17 mouse cellular contexts compared by ENCODE assay signal in the genomic region with DNA sequence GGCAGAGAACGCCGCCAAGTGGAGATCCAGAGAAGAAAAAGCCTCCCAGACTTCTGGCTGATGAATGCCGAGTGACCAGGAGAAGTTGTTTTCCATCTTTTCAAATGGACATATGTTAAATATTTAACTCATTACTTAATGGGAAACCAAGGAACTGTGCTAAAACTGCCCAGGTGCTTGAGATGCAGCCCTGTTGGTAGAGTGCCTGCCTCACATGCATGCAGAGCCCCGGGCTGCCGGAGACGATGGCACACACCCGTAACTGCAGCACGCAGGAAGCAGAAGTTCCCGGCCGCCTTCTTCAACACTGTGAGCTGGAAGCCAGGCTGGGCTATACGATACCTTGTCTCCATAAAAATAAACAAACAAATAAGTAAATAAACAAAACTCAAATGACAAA. TPM values are rescaled to one million over a fixed set of nuclear protein-coding genes. Genes with fewer than 3 reads are reported as not detected.
DNase-seq lines count a peak whose midpoint lies in the region; ATAC-seq and TF ChIP-seq lines count a peak whose summit lies in the region.
"Had no signal": no experiment of that assay in that cellular context is flagged by ENCODE, and none has a peak within 500 bp of the region (broad histone marks: within the 10 kb centered on the region; RNA-seq: fewer than 3 reads in every experiment).

No protein-coding gene starts in this region.

- no peak for TF ChIP-seq CTCF in intestine, postnatal 0 days (IDR thresholded peaks at IDR 0.05; ENCODE audit: low read depth)
- no peak for TF ChIP-seq CTCF in liver, postnatal 0 days (IDR thresholded peaks at IDR 0.05; ENCODE audit: low read depth)

- TF ChIP-seq EP300 in liver, postnatal 0 days (IDR thresholded peaks at IDR 0.05; ENCODE audit: low read depth): no peak

- H3K36me3 ChIP-seq in kidney, embryonic 16.5 days (ENCODE audit: insufficient read depth, low read length): no peaks in the 10 kb centered on the region
- H3K36me3 ChIP-seq in intestine, postnatal 0 days (ENCODE audit: control insufficient read depth, insufficient read depth): peaks cover 7% of the 10 kb centered on the region; the same call in 1 of the 2 replicates
- peaks cover 6% of the 10 kb centered on the region for H3K36me3 ChIP-seq in liver, postnatal 0 days (replicated peaks; ENCODE audit: insufficient read depth, low read length)
- no peaks in the 10 kb centered on the region for H3K36me3 ChIP-seq in embryonic facial prominence, embryonic 10.5 days (replicated peaks)
- H3K36me3 ChIP-seq: midbrain, embryonic 12.5 days had no signal

- no peak overlapping the region for H3K9ac ChIP-seq in kidney, embryonic 16.5 days (replicated peaks; ENCODE audit: low read length)
- H3K9ac ChIP-seq in intestine, postnatal 0 days (ENCODE audit: low read depth, low read length): no peak overlapping the region
- H3K9ac ChIP-seq in liver, postnatal 0 days (replicated peaks): no peak overlapping the region
- H3K9ac ChIP-seq: midbrain, embryonic 12.5 days had no signal

- WGBS in kidney, embryonic 16.5 days: 79% methylated on average over 11 of the region's 11 CpGs
- WGBS in intestine, postnatal 0 days: 65% methylated on average over 11 of the region's 11 CpGs
- WGBS in liver, postnatal 0 days (ENCODE audit: insufficient replicate concordance): 61% methylated on average over 11 of the region's 11 CpGs
- WGBS in embryonic facial prominence, embryonic 10.5 days: 91% methylated on average over 11 of the region's 11 CpGs

- no peaks in the 10 kb centered on the region for H3K27me3 ChIP-seq in kidney, embryonic 16.5 days (ENCODE audit: insufficient read depth, low read length)
- H3K27me3 ChIP-seq in intestine, postnatal 0 days (replicated peaks; ENCODE audit: control insufficient read depth, insufficient read depth, low read length): no peaks in the 10 kb centered on the region
- H3K27me3 ChIP-seq in liver, postnatal 0 days (ENCODE audit: insufficient read depth, low read length): no peaks in the 10 kb centered on the region
- no peaks in the 10 kb centered on the region for H3K27me3 ChIP-seq in embryonic facial prominence, embryonic 10.5 days (replicated peaks; ENCODE audit: low read depth, poor library complexity, severe bottlenecking)
- H3K27me3 ChIP-seq: CH12.LX; midbrain, embryonic 12.5 days had no signal

- H3K4me2 ChIP-seq in kidney, embryonic 16.5 days (replicated peaks; ENCODE audit: low read depth, low read length): 0 out of 2 replicates have a peak overlapping the region, but pooled peaks have one; percentile 15
- 0 out of 2 replicates have a peak overlapping the region, but pooled peaks have one; percentile 35 for H3K4me2 ChIP-seq in intestine, postnatal 0 days (replicated peaks; ENCODE audit: low read depth)
- peak overlapping the region; percentile 47 for H3K4me2 ChIP-seq in liver, postnatal 0 days (ENCODE audit: low read depth, low read length)
- H3K4me2 ChIP-seq: heart, embryonic 11.5 days; midbrain, embryonic 12.5 days had no signal

- H3K27ac ChIP-seq in kidney, embryonic 16.5 days (ENCODE audit: low read length): peak overlapping the region; percentile 79
- H3K27ac ChIP-seq in intestine, postnatal 0 days (ENCODE audit: low read depth, low read length): no peak overlapping the region
- peak overlapping the region; percentile 58 for H3K27ac ChIP-seq in liver, postnatal 0 days (ENCODE audit: low read depth)
- H3K27ac ChIP-seq in embryonic facial prominence, embryonic 10.5 days (replicated peaks): no peak overlapping the region
- H3K27ac ChIP-seq: midbrain, embryonic 12.5 days had no signal

- no peak for DNase-seq in kidney, adult 18-20 months
- peak; percentile 56 to 61 for DNase-seq in kidney, postnatal 36 days
- DNase-seq in liver, postnatal 0 days: no peak
- no peak for DNase-seq in adrenal gland, postnatal 14 days
- DNase-seq in embryonic facial prominence, embryonic 10.5 days (ENCODE audit: low spot score): no peak
- no peak for DNase-seq in heart, adult 18-20 months
- DNase-seq: cerebellum, adult 8-10 months; cerebellum, postnatal 36 days; lung, adult 2 months; right cerebral cortex, postnatal 14 days; spleen, adult 18-20 months had no signal

- H3K4me1 ChIP-seq in kidney, embryonic 16.5 days (ENCODE audit: insufficient read depth, low read length): no peaks in the 10 kb centered on the region
- no peaks in the 10 kb centered on the region for H3K4me1 ChIP-seq in intestine, postnatal 0 days (replicated peaks; ENCODE audit: control insufficient read depth, insufficient read depth, low read length)
- peaks cover 10% of the 10 kb centered on the region for H3K4me1 ChIP-seq in liver, postnatal 0 days (ENCODE audit: insufficient read depth)
- H3K4me1 ChIP-seq in embryonic facial prominence, embryonic 10.5 days: no peaks in the 10 kb centered on the region
- H3K4me1 ChIP-seq: midbrain, embryonic 12.5 days had no signal

- H3K4me3 ChIP-seq in kidney, embryonic 16.5 days (ENCODE audit: low read length): no peak overlapping the region
- no peak overlapping the region for H3K4me3 ChIP-seq in intestine, postnatal 0 days (ENCODE audit: low read depth, low read length)
- no peak overlapping the region for H3K4me3 ChIP-seq in liver, postnatal 0 days (ENCODE audit: low read depth, low read length)
- no peak overlapping the region for H3K4me3 ChIP-seq in embryonic facial prominence, embryonic 10.5 days
- H3K4me3 ChIP-seq: midbrain, embryonic 12.5 days had no signal

- H3K9me3 ChIP-seq in kidney, embryonic 16.5 days (ENCODE audit: low read length): no peaks in the 10 kb centered on the region
- no peaks in the 10 kb centered on the region for H3K9me3 ChIP-seq in intestine, postnatal 0 days (ENCODE audit: control insufficient read depth)
- no peaks in the 10 kb centered on the region for H3K9me3 ChIP-seq in liver, postnatal 0 days (ENCODE audit: low read length)
- no peaks in the 10 kb centered on the region for H3K9me3 ChIP-seq in embryonic facial prominence, embryonic 10.5 days
- H3K9me3 ChIP-seq: midbrain, embryonic 12.5 days had no signal

- ATAC-seq in kidney, embryonic 16.5 days (ENCODE audit: low FRiP score, low TSS enrichment): peak; percentile 79; the same call in 1 of the 2 replicates
- ATAC-seq in intestine, postnatal 0 days: no peak
- no peak for ATAC-seq in liver, postnatal 0 days
- ATAC-seq: forebrain, embryonic 14.5 days had no signal

RNA-seq across cellular contexts. Expression of a gene that starts 12.7 kb away (rescaled TPM):
- polyA plus RNA-seq in kidney, embryonic 16.5 days (2015; fragmentation: Nextera tagmentation; extraction: Ambion mirVana): 26.8 and 29.1 TPM in 2 replicates
- 24.8 and 28.6 TPM in 2 replicates for polyA plus RNA-seq in intestine, postnatal 0 days (2015; fragmentation: Nextera tagmentation; extraction: Ambion mirVana)
- polyA plus RNA-seq in liver, postnatal 0 days (2015; fragmentation: Nextera tagmentation; extraction: Ambion mirVana): 24.6 and 24.7 TPM in 2 replicates
- 4.7 and 7.5 TPM in 2 replicates for total RNA-seq in adrenal gland, postnatal 14 days (2021)
- polyA plus RNA-seq in embryonic facial prominence, embryonic 10.5 days (2016; fragmentation: Nextera tagmentation; extraction: Ambion mirVana): 16.8 and 19.4 TPM in 2 replicates
- 1 to 10 TPM in 1 of 2 experiments, under 1 TPM in 1; 0.97 to 1.3 TPM for total RNA-seq in heart, adult 18-20 months (2021)

Comparison
In these comparisons a context has a peak if more than half of its experiments do, and no peak if none do; other contexts are left out.
1. DNase-seq: peak in kidney, postnatal 36 days (2 of 2); none in kidney, adult 18-20 months (single experiment), liver, postnatal 0 days (single experiment), adrenal gland, postnatal 14 days (single experiment), embryonic facial prominence, embryonic 10.5 days (single experiment) and heart, adult 18-20 months (0 of 2).
2. H3K27ac ChIP-seq: peak in kidney, embryonic 16.5 days (single experiment) and liver, postnatal 0 days (single experiment); none in intestine, postnatal 0 days (single experiment) and embryonic facial prominence, embryonic 10.5 days (single experiment).
3. Peak in every context shown above with its lines, with median percentiles within 50 percentile points of each other: H3K4me2 ChIP-seq.